Mouse (Mus musculus) testis, adult 2 months (tissue): ENCODE results near the gene Retsat.

ENCODE experiments used
- CTCF ChIP-seq: fragments of 200-500 bp; IDR thresholded peaks from 2 replicates; pipeline ENCODE4 v1.5.1; 2012; ENCODE audit warnings: low read depth, mild to moderate bottlenecking, inconsistent platforms, low read length, moderate library complexity; ENCODE audit not compliant: control insufficient read depth, insufficient read depth, insufficient replicate concordance
- POLR2A ChIP-seq: fragments of 200-500 bp; IDR thresholded peaks from 2 replicates; pipeline ENCODE4 v1.6.1; 2012; ENCODE audit warnings: low read depth, mild to moderate bottlenecking, inconsistent platforms, low read length, moderate library complexity; ENCODE audit not compliant: control insufficient read depth

GRCm38 (mm10) chr6:72566044-72566443 lies 32.2 kb upstream of the Retsat start:
- peak; percentile 47; the same call in 1 of the 2 replicates for TF ChIP-seq CTCF
- TF ChIP-seq POLR2A = no peak
